Mouse (Mus musculus) CD8-positive naive resting alpha-beta T cell, adult 2 months (primary cell): ENCODE measurements around the gene Drosha.
"Not testable (repeated sequence)": the region's sequence is repeated elsewhere in the genome, so short reads cannot be mapped to it uniquely, and the experiment has no call there.

Experiments
- DNase-seq, 2 experiments: peaks; one replicate each; pipeline ENCODE4 v3.0.0; 2022; ENCODE audit warnings: low read depth in 2 of 2, low spot score in 2 of 2

Gene Drosha

GRCm38 (mm10) chr15:12931481-12931880, 106.9 kb downstream of the Drosha start:
- DNase-seq, result no peak

GRCm38 (mm10) chr15:12936217-12936732, 111.7 kb downstream of the Drosha start:
- no peak for DNase-seq

GRCm38 (mm10) chr15:12937326-12937725, 112.7 kb downstream of the Drosha start:
- DNase-seq, result not testable (repeated sequence)

- DNase-seq, result no peak
Observed at GRCm38 (mm10) chr15:12941106-12941505, 116.5 kb downstream of the Drosha start.

GRCm38 (mm10) chr15:12941651-12942180, 117.1 kb downstream of the Drosha start:
- DNase-seq, result no peak

GRCm38 (mm10) chr15:12942424-12942823, 117.8 kb downstream of the Drosha start:
- DNase-seq, result no peak

GRCm38 (mm10) chr15:12958051-12958450, 133.4 kb downstream of the Drosha start:
- no peak for DNase-seq

- DNase-seq, result no peak
Observed at GRCm38 (mm10) chr15:12962179-12962578, 137.6 kb downstream of the Drosha start.

GRCm38 (mm10) chr15:12965209-12965608, 140.6 kb downstream of the Drosha start:
- no peak for DNase-seq

- DNase-seq, result no peak
Observed at GRCm38 (mm10) chr15:12968815-12969214, 144.2 kb downstream of the Drosha start.

- no peak for DNase-seq
Observed at GRCm38 (mm10) chr15:12972441-12972840, 147.8 kb downstream of the Drosha start.
